ENCODE assay signal across 7 mouse cellular contexts in genomic region chr5:123125638-123126406, GRCm38 (mm10). TPM values are rescaled to one million over a fixed set of nuclear protein-coding genes. Genes with fewer than 3 reads are reported as not detected.
DNase-seq lines count a peak whose midpoint lies in the region; ATAC-seq lines count a peak whose summit lies in the region.

No protein-coding gene starts in this region.

- peak; percentile 61 for ATAC-seq in megakaryocyte progenitor cell, adult 5-6 weeks (replicated peaks; ENCODE audit: poor library complexity)
- ATAC-seq in frontal cortex, adult (ENCODE audit: low TSS enrichment), result no peak

- DNase-seq in 416B (ENCODE audit: low read depth), result peak; percentile 94
- peak; percentile 83 for DNase-seq in CD4-positive, CD25-positive, alpha-beta regulatory T cell, adult 2 months (ENCODE audit: low read depth, low spot score)
- peak; percentile 41 for DNase-seq in heart, postnatal 4 days
- DNase-seq in frontal cortex, postnatal 36 days (ENCODE audit: low spot score in 2 of 2), result no peak
- no peak for DNase-seq in layer of hippocampus, adult 9-10 months (ENCODE audit: low spot score)

RNA-seq across cellular contexts. Expression of gene Rhof, which starts 6.7 kb away (rescaled TPM):
- under 1 TPM; 0.36 to 0.71 TPM for total RNA-seq in heart, postnatal 4 days (2021)
- 0.42 and 1.0 TPM in 2 replicates for total RNA-seq in megakaryocyte progenitor cell, adult 5-6 weeks (2015)
- total RNA-seq in megakaryocyte progenitor cell, adult 5-6 weeks (2017), result 0.54 and 1.1 TPM in 2 replicates

RNA-seq across cellular contexts. Expression of gene Setd1b, which starts 16.2 kb away (rescaled TPM):
- total RNA-seq in heart, postnatal 4 days (2021), result 10 to 100 TPM; 22.2 to 23.0 TPM
- 27.5 and 28.3 TPM in 2 replicates for total RNA-seq in megakaryocyte progenitor cell, adult 5-6 weeks (2015)
- 1.9 and 3.1 TPM in 2 replicates for total RNA-seq in megakaryocyte progenitor cell, adult 5-6 weeks (2017)

RNA-seq across cellular contexts. Expression of gene Psmd9, which starts 43.4 kb away (rescaled TPM):
- 10 to 100 TPM; 22.8 to 24.8 TPM for total RNA-seq in heart, postnatal 4 days (2021)
- 22.3 and 23.9 TPM in 2 replicates for total RNA-seq in megakaryocyte progenitor cell, adult 5-6 weeks (2015)
- total RNA-seq in megakaryocyte progenitor cell, adult 5-6 weeks (2017), result 15.2 and 19.4 TPM in 2 replicates

RNA-seq across cellular contexts. Expression of gene Hpd, which starts 56.7 kb away (rescaled TPM):
- total RNA-seq in heart, postnatal 4 days (2021), result not detected
- not detected in 2 replicates for total RNA-seq in megakaryocyte progenitor cell, adult 5-6 weeks (2015)
- not detected in 2 replicates for total RNA-seq in megakaryocyte progenitor cell, adult 5-6 weeks (2017)

RNA-seq across cellular contexts. Expression of gene Tmem120b, which starts 57.6 kb away (rescaled TPM):
- total RNA-seq in heart, postnatal 4 days (2021), result 10 to 100 TPM; 12.1 to 12.7 TPM
- total RNA-seq in megakaryocyte progenitor cell, adult 5-6 weeks (2015), result 0.42 and 1.4 TPM in 2 replicates
- total RNA-seq in megakaryocyte progenitor cell, adult 5-6 weeks (2017), result 1.4 and 1.6 TPM in 2 replicates

Comparison
In these comparisons a context has a peak if more than half of its experiments do, and no peak if none do; other contexts are left out.
1. DNase-seq: peak in 416B (single experiment), CD4-positive, CD25-positive, alpha-beta regulatory T cell, adult 2 months (single experiment) and heart, postnatal 4 days (single experiment); none in frontal cortex, postnatal 36 days (0 of 2) and layer of hippocampus, adult 9-10 months (single experiment).